Mouse (Mus musculus) heart, adult 2 months (tissue): ENCODE data around the gene Ddx50.

Source experiments
- CTCF ChIP-seq: fragments of 200-600 bp; IDR thresholded peaks from 2 replicates; pipeline ENCODE4 v1.8.1; 2022; ENCODE audit warnings: antibody characterized with exemption, mild to moderate bottlenecking, moderate library complexity
- EP300 ChIP-seq: fragments of 200-500 bp; IDR thresholded peaks from 2 replicates; pipeline ENCODE4 v1.6.1; 2011; ENCODE audit warnings: low read depth, low read length, control low read depth; ENCODE audit not compliant: insufficient read depth
- POLR2A ChIP-seq: fragments of 200-500 bp; IDR thresholded peaks from 2 replicates; pipeline ENCODE4 v1.6.1; 2011; ENCODE audit warnings: mild to moderate bottlenecking, low read depth, low read length, control low read depth; ENCODE audit not compliant: insufficient read depth

DNA sequence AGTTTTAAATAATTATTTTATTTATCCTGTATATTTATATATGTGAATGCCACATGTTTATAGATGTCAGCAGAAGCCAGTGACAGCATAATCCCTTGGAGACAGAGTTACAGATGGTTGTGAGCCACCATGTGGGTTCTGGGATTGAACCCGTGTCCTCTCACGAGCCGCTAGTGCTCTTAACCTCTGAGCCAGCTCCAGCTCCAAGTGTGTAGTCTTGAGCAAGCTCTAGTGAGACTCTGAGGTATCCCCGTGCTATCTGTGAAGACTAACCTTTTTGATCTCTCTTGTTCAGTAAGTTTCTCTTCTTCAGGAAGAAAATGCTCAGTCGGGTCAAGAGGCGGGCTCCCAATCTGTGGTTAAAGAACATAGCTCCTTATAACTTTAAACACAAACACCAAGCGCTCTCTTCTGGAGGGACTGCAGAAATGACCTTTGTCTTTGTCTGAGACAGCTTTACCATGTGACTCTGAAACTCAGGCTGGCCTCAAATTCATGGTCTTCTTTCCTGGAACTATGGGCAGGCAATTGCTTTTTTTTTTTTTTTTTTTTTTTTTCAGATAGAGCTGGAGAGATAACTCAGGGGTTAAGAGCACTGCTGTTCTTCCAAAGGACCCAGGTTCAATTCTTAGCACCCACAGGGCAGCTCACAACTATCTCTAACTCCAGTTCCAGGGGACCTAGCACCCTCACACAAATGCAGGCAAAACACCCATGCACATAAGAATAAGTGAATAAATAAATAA lies 80.7 kb downstream of the Ddx50 start:
- TF ChIP-seq POLR2A, result no peak
- TF ChIP-seq CTCF, result no peak
- TF ChIP-seq EP300, result no peak
